Mouse (Mus musculus): ENCODE measurements around the gene Shroom1.

DNA sequence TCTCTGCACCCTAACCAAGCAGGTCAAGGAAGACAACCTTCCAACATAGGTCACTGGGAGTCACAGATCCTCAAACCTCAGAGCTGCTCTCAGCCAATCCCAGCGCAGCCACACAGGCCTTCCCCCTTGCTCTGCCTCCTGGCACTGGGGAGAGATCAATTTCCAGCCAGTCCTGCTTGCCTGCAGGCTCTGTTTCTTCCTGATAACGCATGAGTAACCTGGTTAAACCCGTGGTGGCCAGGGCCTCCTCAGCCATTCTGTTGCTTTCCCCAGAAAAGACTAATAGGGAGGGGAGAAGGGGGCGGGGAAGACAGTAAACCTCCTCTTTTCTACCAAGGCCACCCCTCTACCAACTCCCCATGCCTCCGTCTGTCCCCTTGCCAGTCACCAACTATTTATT lies 4.7 kb downstream of the Shroom1 start:
- TF ChIP-seq POLR2A (IDR thresholded peaks at IDR 0.05; ENCODE audit: insufficient read depth, low read depth, low read length) (no peak), CTCF (IDR thresholded peaks at IDR 0.05) (no peak)

Data from heart, adult 2 months (tissue).